Mouse (Mus musculus) liver, embryonic 11.5 days (tissue): ENCODE measurements around the gene Fabp1. TPM values are rescaled to one million over a fixed set of nuclear protein-coding genes. Genes with fewer than 3 reads are reported as not detected.

Experiments
- ATAC-seq: fragments of 200-750 bp; cut with Nextera tagmentation; replicated peaks from 2 replicates; pipeline ENCODE4 v1.8.0; 2017; ENCODE audit warnings: moderate number of reproducible peaks, mild to moderate bottlenecking, moderate TSS enrichment, moderate library complexity; ENCODE audit not compliant: low FRiP score
- DNase-seq: peaks from one replicate; pipeline ENCODE4 v3.0.0-alpha.2; 2017; ENCODE audit warnings: low spot score
- H3K27ac ChIP-seq: fragments of 300-500 bp; sonication (generic); 2 replicates; pipeline ENCODE4 v1.5.1; 2014; ENCODE audit warnings: mild to moderate bottlenecking, low read depth, low read length, control low read depth
- H3K27me3 ChIP-seq: fragments of 300-500 bp; sonication (generic); replicated peaks from 2 replicates; pipeline ENCODE4 v1.6.1; 2014; ENCODE audit warnings: low read length, mixed read lengths; ENCODE audit not compliant: control insufficient read depth, insufficient read depth
- H3K36me3 ChIP-seq: fragments of 300-500 bp; sonication (generic); 2 replicates; pipeline ENCODE4 v1.6.1; 2014; ENCODE audit warnings: mild to moderate bottlenecking, low read length, moderate library complexity, mixed read lengths; ENCODE audit not compliant: control insufficient read depth, insufficient read depth
- H3K4me1 ChIP-seq: fragments of 300-500 bp; sonication (generic); replicated peaks from 2 replicates; pipeline ENCODE4 v1.6.1; 2014; ENCODE audit warnings: low read length, mixed read lengths; ENCODE audit not compliant: control insufficient read depth, insufficient read depth
- H3K4me2 ChIP-seq: fragments of 300-500 bp; sonication (generic); 2 replicates; pipeline ENCODE4 v1.6.1; 2014; ENCODE audit warnings: mild to moderate bottlenecking, control low read depth, moderate library complexity
- H3K4me3 ChIP-seq: fragments of 300-500 bp; sonication (generic); 2 replicates; pipeline ENCODE4 v1.5.1; 2014; ENCODE audit warnings: low read depth, low read length, control low read depth
- H3K9ac ChIP-seq: fragments of 300-500 bp; sonication (generic); 2 replicates; pipeline ENCODE4 v1.6.1; 2014; ENCODE audit warnings: low read depth, low read length, control low read depth
- H3K9me3 ChIP-seq: fragments of 300-500 bp; sonication (generic); 2 replicates; pipeline ENCODE4 v1.6.1; 2016; ENCODE audit warnings: low read length, inconsistent platforms, mixed read lengths; ENCODE audit not compliant: control insufficient read depth
- WGBS: fragments of 180-500 bp; shearing (Covaris S2); extraction: QIAGEN DNeasy Blood & Tissue Kit; methylation state at CpG from one replicate; pipeline ENCODE4 v1.1.7; 2014; 5-methylcytosine and 5-hydroxymethylcytosine counted together
- polyA plus RNA-seq: library from polyadenylated mRNA; unstranded; fragments of >200 nt; fragmentation: Nextera tagmentation; extraction: Ambion mirVana; gene quantifications from 2 replicates; pipeline ENCODE4 v1.2.1, GENCODE M21; 2014

The Fabp1 gene
- polyA plus RNA-seq: 59.9 and 63.9 TPM in 2 replicates

GRCm38 (mm10) chr6:71199612-71200011 is at the start of gene Fabp1:
Gene Fabp1, plus strand, starts transcription at chr6:71199827.
- H3K9me3 ChIP-seq: no peaks in the 10 kb centered on the region
- ATAC-seq (no peak), DNase-seq (no peak)
- H3K4me1 ChIP-seq: no peaks in the 10 kb centered on the region
- WGBS: 76% methylated on average over 4 of the region's 4 CpGs
- H3K27me3 ChIP-seq: no peaks in the 10 kb centered on the region
- H3K4me3 ChIP-seq: no peak within 1 kb of the TSS
- H3K27ac ChIP-seq: no peak within 1 kb of the TSS
- 0 out of 2 replicates have a peak within 1 kb of the TSS, but pooled peaks have one; percentile 8 for H3K4me2 ChIP-seq
- no peak within 1 kb of the TSS for H3K9ac ChIP-seq
- no peaks in the 10 kb centered on the region for H3K36me3 ChIP-seq

GRCm38 (mm10) chr6:71151098-71151497 is 48.5 kb upstream of the Fabp1 start:
- Histone ChIP-seq H3K4me1 (no peaks in the 10 kb centered on the region; the same call in 1 of the 2 replicates), H3K9ac (no peak overlapping the region), H3K9me3 (no peaks in the 10 kb centered on the region), H3K36me3 (no peaks in the 10 kb centered on the region), H3K27ac (no peak overlapping the region), H3K4me2 (no peak overlapping the region), H3K27me3 (no peaks in the 10 kb centered on the region), H3K4me3 (no peak overlapping the region)
- no peak for ATAC-seq
- no peak for DNase-seq
- 48% methylated on average over 10 of the region's 10 CpGs for WGBS

- no peaks in the 10 kb centered on the region for H3K36me3 ChIP-seq
- no peak for ATAC-seq
These were observed 46.1 kb upstream of the Fabp1 start for GRCm38 (mm10) chr6:71153486-71153885.

GRCm38 (mm10) chr6:71154861-71155260 is 44.8 kb upstream of the Fabp1 start:
- 83% methylated on average over 6 of the region's 6 CpGs for WGBS
- DNase-seq: no peak
- Histone ChIP-seq H3K9ac (no peak overlapping the region), H3K27ac (no peak overlapping the region), H3K9me3 (no peaks in the 10 kb centered on the region), H3K4me3 (no peak overlapping the region), H3K4me2 (no peak overlapping the region), H3K27me3 (no peaks in the 10 kb centered on the region), H3K36me3 (no peaks in the 10 kb centered on the region), H3K4me1 (no peaks in the 10 kb centered on the region)
- no peak for ATAC-seq

More at GRCm38 (mm10) chr6:71153486-71153885, 46.1 kb upstream of the Fabp1 start:
- H3K27ac ChIP-seq: no peak overlapping the region
- H3K27me3 ChIP-seq: no peaks in the 10 kb centered on the region
- DNase-seq: no peak
- WGBS: 82% methylated on average over 4 of the region's 4 CpGs
- no peak overlapping the region for H3K4me2 ChIP-seq
- H3K4me3 ChIP-seq: no peak overlapping the region
- no peak overlapping the region for H3K9ac ChIP-seq
- H3K9me3 ChIP-seq: no peaks in the 10 kb centered on the region
- no peaks in the 10 kb centered on the region; the same call in 1 of the 2 replicates for H3K4me1 ChIP-seq

- ATAC-seq: no peak
- no peak overlapping the region for H3K4me2 ChIP-seq
- no peak overlapping the region for H3K9ac ChIP-seq
- H3K27me3 ChIP-seq: no peaks in the 10 kb centered on the region
- H3K9me3 ChIP-seq: no peaks in the 10 kb centered on the region
- no peak for DNase-seq
- H3K27ac ChIP-seq: no peak overlapping the region
- H3K4me3 ChIP-seq: no peak overlapping the region
- H3K4me1 ChIP-seq: no peaks in the 10 kb centered on the region
- 76% methylated on average over 5 of the region's 5 CpGs for WGBS
- H3K36me3 ChIP-seq: no peaks in the 10 kb centered on the region
These were observed 42.8 kb upstream of the Fabp1 start for GRCm38 (mm10) chr6:71156674-71157326.

- ATAC-seq (no peak), DNase-seq (no peak)
- no peaks in the 10 kb centered on the region for H3K36me3 ChIP-seq
- H3K9me3 ChIP-seq: no peaks in the 10 kb centered on the region
- no peaks in the 10 kb centered on the region for H3K4me1 ChIP-seq
- H3K4me2 ChIP-seq: no peak overlapping the region
- H3K9ac ChIP-seq: no peak overlapping the region
- H3K4me3 ChIP-seq: no peak overlapping the region
- H3K27me3 ChIP-seq: no peaks in the 10 kb centered on the region
- no peak overlapping the region for H3K27ac ChIP-seq
- WGBS: 65% methylated on average over 7 of the region's 7 CpGs
These were observed 38.3 kb upstream of the Fabp1 start for GRCm38 (mm10) chr6:71161290-71161689.

DNA sequence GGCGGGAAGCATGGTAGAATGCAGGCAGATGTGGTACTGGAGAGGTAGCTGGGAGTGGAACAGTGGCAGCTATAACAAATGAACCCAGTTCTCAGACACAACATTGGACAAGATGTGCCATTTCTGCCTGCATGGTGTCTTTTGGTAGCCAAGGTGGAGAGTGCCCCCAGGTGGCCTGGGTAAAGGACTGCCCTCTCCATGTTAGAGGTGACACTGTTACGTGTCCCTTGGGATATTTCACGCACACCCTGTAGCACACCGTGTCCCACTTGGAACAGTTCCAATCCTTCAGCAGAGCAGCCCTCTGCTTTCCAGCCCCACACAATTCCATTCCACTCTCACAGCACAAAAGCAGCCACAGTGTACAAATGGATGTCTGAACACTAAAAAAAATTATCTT is 37.4 kb upstream of the Fabp1 start:
- Histone ChIP-seq H3K27me3 (no peaks in the 10 kb centered on the region), H3K4me1 (no peaks in the 10 kb centered on the region), H3K4me2 (no peak overlapping the region), H3K36me3 (no peaks in the 10 kb centered on the region), H3K27ac (no peak overlapping the region), H3K9ac (no peak overlapping the region), H3K4me3 (no peak overlapping the region), H3K9me3 (no peaks in the 10 kb centered on the region)
- DNase-seq (no peak), ATAC-seq (no peak)
- 76% methylated on average over 4 of the region's 4 CpGs for WGBS

GRCm38 (mm10) chr6:71164394-71164793 is 35.2 kb upstream of the Fabp1 start:
- Histone ChIP-seq H3K4me3 (no peak overlapping the region), H3K9ac (no peak overlapping the region), H3K4me1 (no peaks in the 10 kb centered on the region), H3K27me3 (no peaks in the 10 kb centered on the region), H3K9me3 (no peaks in the 10 kb centered on the region), H3K27ac (no peak overlapping the region), H3K36me3 (no peaks in the 10 kb centered on the region), H3K4me2 (no peak overlapping the region)
- no peak for DNase-seq
- WGBS: 35% methylated on average over 6 of the region's 6 CpGs
- peak; percentile 43 for ATAC-seq

- Histone ChIP-seq H3K4me2 (no peak overlapping the region), H3K9ac (no peak overlapping the region), H3K36me3 (no peaks in the 10 kb centered on the region), H3K27me3 (no peaks in the 10 kb centered on the region), H3K4me3 (no peak overlapping the region), H3K4me1 (no peaks in the 10 kb centered on the region), H3K9me3 (no peaks in the 10 kb centered on the region), H3K27ac (no peak overlapping the region)
- ATAC-seq (0 out of 2 replicates have a peak, but pooled peaks have one; percentile 47), DNase-seq (no peak)
- WGBS: 48% methylated on average over 6 of the region's 6 CpGs
These were observed 33.0 kb upstream of the Fabp1 start for GRCm38 (mm10) chr6:71166551-71167169.
